ENCODE assay signal across 13 mouse cellular contexts in the genomic region with DNA sequence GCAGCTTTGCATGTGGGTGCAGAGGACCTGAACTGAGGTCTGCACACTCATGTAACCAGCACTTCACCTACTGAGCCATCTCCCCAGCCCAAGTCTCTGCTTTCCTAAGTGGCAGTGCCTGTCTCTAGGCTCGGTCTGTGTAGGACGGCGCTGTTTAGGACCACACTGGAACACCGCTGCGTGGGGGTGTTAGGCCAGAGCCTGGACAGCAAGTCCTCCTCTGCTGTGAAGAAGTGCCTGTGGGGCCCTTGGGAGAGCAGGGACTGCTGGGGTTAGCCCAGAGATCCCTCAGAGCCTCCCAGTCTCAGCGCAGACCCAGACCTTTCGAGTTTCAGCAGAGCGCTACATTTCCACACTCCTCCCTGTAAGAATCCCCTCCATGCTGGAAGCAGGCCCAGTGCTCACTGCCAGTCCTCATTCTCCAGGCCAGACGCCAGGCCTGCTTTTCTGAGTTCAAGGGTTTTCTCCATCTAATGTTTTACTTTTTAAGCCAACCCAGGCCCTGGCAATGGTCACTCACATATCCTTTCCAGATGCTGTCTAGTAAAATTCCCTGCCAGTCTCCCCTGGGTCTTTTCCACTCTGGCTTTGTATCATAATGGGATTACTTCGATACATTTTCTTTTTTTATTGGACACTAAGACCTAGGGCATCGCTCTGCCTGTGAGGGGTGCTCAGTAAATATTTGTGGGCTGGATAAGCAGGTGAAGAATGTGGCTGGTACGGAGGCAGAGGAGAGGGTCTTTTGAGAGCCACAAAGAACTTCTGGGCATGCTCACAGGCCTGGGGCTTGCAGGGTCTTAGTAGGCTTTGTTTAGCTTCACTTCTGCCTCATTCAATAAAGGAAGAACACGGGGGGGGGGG. TPM values are rescaled to one million over a fixed set of nuclear protein-coding genes. Genes with fewer than 3 reads are reported as not detected.
DNase-seq lines count a peak whose midpoint lies in the region; ATAC-seq and TF ChIP-seq lines count a peak whose summit lies in the region.
"Had no signal": no experiment of that assay in that cellular context is flagged by ENCODE, and none has a peak within 500 bp of the region (broad histone marks: within the 10 kb centered on the region; RNA-seq: fewer than 3 reads in every experiment).

No protein-coding gene starts in this region.

- no peaks in the 10 kb centered on the region for H3K4me1 ChIP-seq in kidney, postnatal 0 days (replicated peaks; ENCODE audit: insufficient read depth, low read length)
- no peaks in the 10 kb centered on the region for H3K4me1 ChIP-seq in kidney, embryonic 15.5 days
- no peaks in the 10 kb centered on the region for H3K4me1 ChIP-seq in embryonic facial prominence, embryonic 12.5 days
- H3K4me1 ChIP-seq in midbrain, embryonic 11.5 days (ENCODE audit: control insufficient read depth, insufficient read depth, low read length) = no peaks in the 10 kb centered on the region

- 0 out of 2 replicates have a peak overlapping the region, but pooled peaks have one; percentile 8 for H3K9ac ChIP-seq in kidney, postnatal 0 days (ENCODE audit: low read depth, low read length)
- no peak overlapping the region for H3K9ac ChIP-seq in kidney, embryonic 15.5 days
- H3K9ac ChIP-seq in embryonic facial prominence, embryonic 12.5 days = no peak overlapping the region
- no peak overlapping the region for H3K9ac ChIP-seq in midbrain, embryonic 11.5 days (ENCODE audit: low read length)

- TF ChIP-seq CTCF in gastrocnemius, adult 2 months (IDR thresholded peaks at IDR 0.05) = no peak
- TF ChIP-seq CTCF in kidney, postnatal 0 days (IDR thresholded peaks at IDR 0.05; ENCODE audit: low read depth) = no peak

- 74% methylated on average over 13 of the region's 13 CpGs for WGBS in kidney, postnatal 0 days
- 80% methylated on average over 13 of the region's 13 CpGs for WGBS in kidney, embryonic 15.5 days
- 69% methylated on average over 13 of the region's 13 CpGs for WGBS in embryonic facial prominence, embryonic 12.5 days
- WGBS in midbrain, embryonic 11.5 days = 71% methylated on average over 13 of the region's 13 CpGs

- H3K27me3 ChIP-seq in kidney, postnatal 0 days (ENCODE audit: insufficient read depth, low read length) = no peaks in the 10 kb centered on the region
- no peaks in the 10 kb centered on the region for H3K27me3 ChIP-seq in kidney, embryonic 15.5 days
- no peaks in the 10 kb centered on the region for H3K27me3 ChIP-seq in embryonic facial prominence, embryonic 12.5 days
- no peaks in the 10 kb centered on the region for H3K27me3 ChIP-seq in midbrain, embryonic 11.5 days (ENCODE audit: control insufficient read depth, insufficient read depth, low read length)

- no peaks in the 10 kb centered on the region for H3K9me3 ChIP-seq in kidney, postnatal 0 days (replicated peaks; ENCODE audit: low read length)
- no peaks in the 10 kb centered on the region for H3K9me3 ChIP-seq in kidney, embryonic 15.5 days (replicated peaks)
- H3K9me3 ChIP-seq in embryonic facial prominence, embryonic 12.5 days = no peaks in the 10 kb centered on the region
- no peaks in the 10 kb centered on the region for H3K9me3 ChIP-seq in midbrain, embryonic 11.5 days (ENCODE audit: control insufficient read depth, low read length)

- no peaks in the 10 kb centered on the region for H3K36me3 ChIP-seq in kidney, postnatal 0 days (ENCODE audit: insufficient read depth, low read length)
- H3K36me3 ChIP-seq in kidney, embryonic 15.5 days = no peaks in the 10 kb centered on the region
- no peaks in the 10 kb centered on the region for H3K36me3 ChIP-seq in embryonic facial prominence, embryonic 12.5 days
- H3K36me3 ChIP-seq in midbrain, embryonic 11.5 days (ENCODE audit: control insufficient read depth, insufficient read depth, low read length) = no peaks in the 10 kb centered on the region

- H3K27ac ChIP-seq in gastrocnemius, adult 2 months = no peak overlapping the region
- H3K27ac ChIP-seq in kidney, postnatal 0 days = no peak overlapping the region
- H3K27ac ChIP-seq in kidney, embryonic 15.5 days = no peak overlapping the region
- 0 out of 2 replicates have a peak overlapping the region, but pooled peaks have one; percentile 2 for H3K27ac ChIP-seq in embryonic facial prominence, embryonic 12.5 days
- no peak overlapping the region; the same call in 1 of the 2 replicates for H3K27ac ChIP-seq in midbrain, embryonic 11.5 days (ENCODE audit: low read depth, low read length)

- peak; percentile 33 for DNase-seq in gastrocnemius, adult 2 months
- DNase-seq in gastrocnemius, postnatal 36 days = no peak
- DNase-seq in kidney, postnatal 0 days (ENCODE audit: low spot score) = no peak
- peak; percentile 83 for DNase-seq in midbrain, embryonic 11.5 days (ENCODE audit: low spot score, missing footprints)
- DNase-seq: right cerebral cortex, postnatal 14 days; thymus, adult 18-20 months had no signal

- H3K4me3 ChIP-seq in gastrocnemius, adult 2 months = no peak overlapping the region
- no peak overlapping the region for H3K4me3 ChIP-seq in kidney, postnatal 0 days (replicated peaks; ENCODE audit: low read depth, low read length)
- H3K4me3 ChIP-seq in kidney, embryonic 15.5 days (replicated peaks) = no peak overlapping the region
- no peak overlapping the region for H3K4me3 ChIP-seq in embryonic facial prominence, embryonic 12.5 days
- H3K4me3 ChIP-seq in midbrain, embryonic 11.5 days (ENCODE audit: low read depth, low read length) = no peak overlapping the region

- ATAC-seq in kidney, postnatal 0 days (replicated peaks; ENCODE audit: low FRiP score, low read depth) = no peak
- no peak for ATAC-seq in kidney, embryonic 15.5 days (replicated peaks; ENCODE audit: low FRiP score)
- no peak for ATAC-seq in embryonic facial prominence, embryonic 12.5 days (ENCODE audit: insufficient number of reproducible peaks, insufficient read depth, low FRiP score, low TSS enrichment)
- ATAC-seq in midbrain, embryonic 11.5 days (ENCODE audit: low FRiP score) = peak; percentile 33; the same call in 1 of the 2 replicates
- ATAC-seq in megakaryocyte progenitor cell, adult 5-6 weeks (replicated peaks; ENCODE audit: poor library complexity) = no peak
- no peak for ATAC-seq in inflammation-experienced regulatory T-cells, adult 6 months

- no peak overlapping the region for H3K4me2 ChIP-seq in kidney, postnatal 0 days (ENCODE audit: low read length)
- no peak overlapping the region for H3K4me2 ChIP-seq in kidney, embryonic 15.5 days
- no peak overlapping the region for H3K4me2 ChIP-seq in embryonic facial prominence, embryonic 12.5 days (replicated peaks)
- H3K4me2 ChIP-seq in midbrain, embryonic 11.5 days = no peak overlapping the region

- intact Hi-C loops in gastrocnemius, adult 2 months (cut with DNase I) = no loop called here
- intact Hi-C loops in gastrocnemius, postnatal 36 days (cut with DNase I) = no loop called here

RNA-seq across cellular contexts. Expression of a gene that starts 20.4 kb away (rescaled TPM):
- total RNA-seq in gastrocnemius, adult 2 months (2021) = not detected
- total RNA-seq in gastrocnemius, postnatal 36 days (2021) = not detected
- 11.3 and 12.3 TPM in 2 replicates for polyA plus RNA-seq in kidney, postnatal 0 days (2015; fragmentation: Nextera tagmentation; extraction: Ambion mirVana)
- polyA plus RNA-seq in kidney, embryonic 15.5 days (2015; fragmentation: Nextera tagmentation; extraction: Ambion mirVana) = 5.6 and 6.7 TPM in 2 replicates
- 0.80 and 0.87 TPM in 2 replicates for polyA plus RNA-seq in embryonic facial prominence, embryonic 12.5 days (2016; fragmentation: Nextera tagmentation; extraction: Ambion mirVana)
- 0.11 and 0.22 TPM in 2 replicates for polyA plus RNA-seq in midbrain, embryonic 11.5 days (2014; fragmentation: Nextera tagmentation; extraction: Ambion mirVana)
- total RNA-seq in megakaryocyte progenitor cell, adult 5-6 weeks (2015) = 0.25 and 0.71 TPM in 2 replicates
- 0.41 TPM in 1 of 2 replicates, not detected in the other for total RNA-seq in megakaryocyte progenitor cell, adult 5-6 weeks (2017)
- not detected for polyA plus RNA-seq in inflammation-experienced regulatory T-cells, adult 6 months (2017; shearing (Covaris generic))
- total RNA-seq: CH12.LX had no signal
- polyA plus RNA-seq: neural tube, embryonic 11.5 days had no signal

RNA-seq across cellular contexts. Expression of a gene that starts 37.5 kb away (rescaled TPM):
- not detected for total RNA-seq in gastrocnemius, adult 2 months (2021)
- total RNA-seq in gastrocnemius, postnatal 36 days (2021) = not detected
- 63.3 and 66.5 TPM in 2 replicates for polyA plus RNA-seq in kidney, postnatal 0 days (2015; fragmentation: Nextera tagmentation; extraction: Ambion mirVana)
- polyA plus RNA-seq in kidney, embryonic 15.5 days (2015; fragmentation: Nextera tagmentation; extraction: Ambion mirVana) = 21.4 and 21.7 TPM in 2 replicates
- 1.8 TPM in 2 replicates for polyA plus RNA-seq in embryonic facial prominence, embryonic 12.5 days (2016; fragmentation: Nextera tagmentation; extraction: Ambion mirVana)
- 0.42 and 0.46 TPM in 2 replicates for polyA plus RNA-seq in midbrain, embryonic 11.5 days (2014; fragmentation: Nextera tagmentation; extraction: Ambion mirVana)
- total RNA-seq in megakaryocyte progenitor cell, adult 5-6 weeks (2015) = not detected in 2 replicates
- not detected in 2 replicates for total RNA-seq in megakaryocyte progenitor cell, adult 5-6 weeks (2017)
- not detected for polyA plus RNA-seq in inflammation-experienced regulatory T-cells, adult 6 months (2017; shearing (Covaris generic))
- total RNA-seq: CH12.LX; left cerebral cortex, postnatal 14 days had no signal

RNA-seq across cellular contexts. Expression of a gene that starts 56.3 kb away (rescaled TPM):
- total RNA-seq in gastrocnemius, adult 2 months (2021) = not detected
- not detected for total RNA-seq in gastrocnemius, postnatal 36 days (2021)
- polyA plus RNA-seq in kidney, postnatal 0 days (2015; fragmentation: Nextera tagmentation; extraction: Ambion mirVana) = 0.04 and 0.09 TPM in 2 replicates
- 0.21 and 0.22 TPM in 2 replicates for polyA plus RNA-seq in kidney, embryonic 15.5 days (2015; fragmentation: Nextera tagmentation; extraction: Ambion mirVana)
- polyA plus RNA-seq in embryonic facial prominence, embryonic 12.5 days (2016; fragmentation: Nextera tagmentation; extraction: Ambion mirVana) = 0.41 and 0.46 TPM in 2 replicates
- 1.0 and 1.2 TPM in 2 replicates for polyA plus RNA-seq in midbrain, embryonic 11.5 days (2014; fragmentation: Nextera tagmentation; extraction: Ambion mirVana)
- 1.2 and 1.5 TPM in 2 replicates for total RNA-seq in megakaryocyte progenitor cell, adult 5-6 weeks (2015)
- total RNA-seq in megakaryocyte progenitor cell, adult 5-6 weeks (2017) = 3.5 and 4.3 TPM in 2 replicates
- polyA plus RNA-seq in inflammation-experienced regulatory T-cells, adult 6 months (2017; shearing (Covaris generic)) = under 1 TPM in 1 of 3 experiments, not detected in 2; 0.09 TPM
- total RNA-seq: CH12.LX had no signal

RNA-seq across cellular contexts. Expression of a gene that starts 56.3 kb away (rescaled TPM):
- total RNA-seq in gastrocnemius, adult 2 months (2021) = 10 to 100 TPM; 24.9 to 26.7 TPM
- total RNA-seq in gastrocnemius, postnatal 36 days (2021) = 10 to 100 TPM; 21.7 to 28.9 TPM
- 139 and 150 TPM in 2 replicates for polyA plus RNA-seq in kidney, postnatal 0 days (2015; fragmentation: Nextera tagmentation; extraction: Ambion mirVana)
- 148 and 163 TPM in 2 replicates for polyA plus RNA-seq in kidney, embryonic 15.5 days (2015; fragmentation: Nextera tagmentation; extraction: Ambion mirVana)
- polyA plus RNA-seq in embryonic facial prominence, embryonic 12.5 days (2016; fragmentation: Nextera tagmentation; extraction: Ambion mirVana) = 154 and 165 TPM in 2 replicates
- polyA plus RNA-seq in midbrain, embryonic 11.5 days (2014; fragmentation: Nextera tagmentation; extraction: Ambion mirVana) = 183 and 197 TPM in 2 replicates
- 144 and 146 TPM in 2 replicates for total RNA-seq in megakaryocyte progenitor cell, adult 5-6 weeks (2015)
- total RNA-seq in megakaryocyte progenitor cell, adult 5-6 weeks (2017) = 133 and 168 TPM in 2 replicates
- polyA plus RNA-seq in inflammation-experienced regulatory T-cells, adult 6 months (2017; shearing (Covaris generic)) = 100 to 1,000 TPM; 160 to 179 (median 172) TPM

Comparison
In these comparisons a context has a peak if more than half of its experiments do, and no peak if none do; other contexts are left out.
1. DNase-seq: peak in gastrocnemius, adult 2 months (single experiment) and midbrain, embryonic 11.5 days (single experiment); none in gastrocnemius, postnatal 36 days (0 of 2) and kidney, postnatal 0 days (single experiment).